In the genomic region with DNA sequence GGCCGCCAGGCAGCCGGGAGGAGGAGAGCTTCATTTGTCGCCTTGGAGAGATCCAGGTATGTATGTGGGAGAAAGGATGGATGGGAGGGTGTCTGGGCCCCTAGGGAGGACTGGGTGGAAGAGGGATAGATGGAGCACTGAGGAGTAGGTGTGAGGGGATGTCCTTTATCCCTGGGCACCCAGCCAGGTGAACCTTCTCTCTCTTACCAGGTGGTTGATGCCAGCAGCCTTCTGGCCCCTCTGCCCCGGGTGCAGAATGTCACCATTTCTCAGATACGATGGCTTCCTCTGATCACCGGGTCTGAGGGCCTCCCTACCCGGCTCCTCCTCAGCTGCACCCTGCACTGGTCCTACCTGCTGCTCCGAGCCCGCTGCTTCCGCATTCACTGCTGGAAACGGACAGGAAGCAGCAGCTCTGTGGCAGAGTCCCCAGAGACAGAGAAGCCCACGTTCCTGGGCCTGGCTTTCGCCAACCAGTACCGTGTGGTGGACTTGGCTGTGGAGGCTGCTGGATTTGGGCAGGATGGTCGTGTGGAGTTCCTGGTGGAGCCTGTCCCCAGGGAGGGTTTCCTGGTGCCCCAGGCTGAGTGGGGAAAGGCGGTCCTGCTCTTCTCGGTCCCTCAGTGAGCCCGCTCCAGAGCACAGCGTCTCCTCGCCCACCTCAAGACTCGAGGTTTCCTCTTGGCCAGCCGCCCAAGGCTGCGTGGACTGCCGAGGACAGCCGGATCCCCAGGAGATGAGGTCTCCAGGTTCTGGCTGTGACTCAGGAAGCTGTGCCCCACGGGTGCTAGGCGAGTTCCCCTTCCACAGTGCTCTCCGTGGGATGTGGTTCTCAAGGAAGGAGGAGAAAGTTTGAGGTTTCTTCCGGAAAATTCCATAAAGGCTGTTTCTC, we compare ENCODE assay signal across 26 mouse cellular contexts. TPM values are rescaled to one million over a fixed set of nuclear protein-coding genes. Genes with fewer than 3 reads are reported as not detected.
DNase-seq lines count a peak whose midpoint lies in the region; ATAC-seq lines count a peak whose summit lies in the region.
"Had no signal": no experiment of that assay in that cellular context is flagged by ENCODE, and none has a peak within 500 bp of the region (broad histone marks: within the 10 kb centered on the region; RNA-seq: fewer than 3 reads in every experiment).

No protein-coding gene starts in this region.

- H3K36me3 ChIP-seq in hindbrain, embryonic 13.5 days: peaks cover 29% of the 10 kb centered on the region
- H3K36me3 ChIP-seq in hindbrain, embryonic 16.5 days (ENCODE audit: control insufficient read depth, insufficient read depth, low read length): no peaks in the 10 kb centered on the region; the same call in 1 of the 2 replicates
- peaks cover 56% of the 10 kb centered on the region for H3K36me3 ChIP-seq in limb, embryonic 10.5 days
- H3K36me3 ChIP-seq: heart, embryonic 15.5 days; hindbrain, embryonic 15.5 days had no signal

- H3K4me2 ChIP-seq in hindbrain, embryonic 13.5 days: no peak overlapping the region
- H3K4me2 ChIP-seq in hindbrain, embryonic 16.5 days (ENCODE audit: low read length): no peak overlapping the region
- H3K4me2 ChIP-seq: embryonic facial prominence, embryonic 15.5 days; heart, embryonic 15.5 days; hindbrain, embryonic 15.5 days; midbrain, embryonic 12.5 days had no signal

- peak overlapping the region; percentile 35; the same call in 1 of the 2 replicates for H3K9ac ChIP-seq in hindbrain, embryonic 13.5 days
- H3K9ac ChIP-seq in hindbrain, embryonic 16.5 days (ENCODE audit: low read depth, low read length): no peak overlapping the region; the same call in 1 of the 2 replicates
- H3K9ac ChIP-seq: embryonic facial prominence, embryonic 15.5 days; heart, embryonic 15.5 days; hindbrain, embryonic 15.5 days; liver, postnatal 0 days; midbrain, embryonic 12.5 days had no signal

- H3K27ac ChIP-seq in hindbrain, embryonic 13.5 days: no peak overlapping the region
- no peak overlapping the region for H3K27ac ChIP-seq in hindbrain, embryonic 16.5 days (ENCODE audit: low read depth, low read length)
- 0 out of 2 replicates have a peak overlapping the region, but pooled peaks have one; percentile 23 for H3K27ac ChIP-seq in limb, embryonic 10.5 days
- H3K27ac ChIP-seq: embryonic facial prominence, embryonic 15.5 days; heart, embryonic 15.5 days; hindbrain, embryonic 15.5 days; kidney, postnatal 0 days; layer of hippocampus, adult 2 months; midbrain, embryonic 12.5 days had no signal

- peak; percentile 47 for DNase-seq in adrenal gland, postnatal 25 days
- no peak for DNase-seq in adrenal gland, adult (ENCODE audit: inconsistent age in 2 of 2, low spot score in 1 of 2)
- no peak for DNase-seq in frontal cortex, adult 2 months (ENCODE audit: extremely low spot score in 1 of 2, low spot score in 1 of 2)
- no peak for DNase-seq in limb, embryonic 10.5 days (ENCODE audit: low spot score)
- DNase-seq: heart, adult 18-20 months; left cerebral cortex, postnatal 4 days; liver, postnatal 0 days; lung, postnatal 10 days; right cerebral cortex, postnatal 14 days; spleen, adult 18-20 months; thymus, postnatal 36 days had no signal

- peaks cover 63% of the 10 kb centered on the region for H3K4me1 ChIP-seq in hindbrain, embryonic 13.5 days (replicated peaks)
- peaks cover 21% of the 10 kb centered on the region for H3K4me1 ChIP-seq in hindbrain, embryonic 16.5 days (ENCODE audit: control insufficient read depth, insufficient read depth, low read depth, low read length)
- peaks cover 64% of the 10 kb centered on the region for H3K4me1 ChIP-seq in limb, embryonic 10.5 days

- no peaks in the 10 kb centered on the region for H3K9me3 ChIP-seq in hindbrain, embryonic 13.5 days
- no peaks in the 10 kb centered on the region for H3K9me3 ChIP-seq in hindbrain, embryonic 16.5 days (ENCODE audit: control insufficient read depth, low read length)
- H3K9me3 ChIP-seq in limb, embryonic 10.5 days (replicated peaks): no peaks in the 10 kb centered on the region
- H3K9me3 ChIP-seq: embryonic facial prominence, embryonic 15.5 days; heart, embryonic 15.5 days; hindbrain, embryonic 15.5 days; midbrain, embryonic 12.5 days had no signal

- H3K4me3 ChIP-seq in hindbrain, embryonic 13.5 days: no peak overlapping the region
- no peak overlapping the region for H3K4me3 ChIP-seq in hindbrain, embryonic 16.5 days (ENCODE audit: low read length)
- no peak overlapping the region for H3K4me3 ChIP-seq in limb, embryonic 10.5 days
- H3K4me3 ChIP-seq: embryonic facial prominence, embryonic 15.5 days; heart, embryonic 15.5 days; hindbrain, embryonic 15.5 days; layer of hippocampus, adult 2 months; midbrain, embryonic 12.5 days had no signal

- peak; percentile 3; the same call in 1 of the 2 replicates for ATAC-seq in frontal cortex, adult (ENCODE audit: low TSS enrichment)
- ATAC-seq in hindbrain, embryonic 13.5 days (ENCODE audit: low FRiP score): no peak
- ATAC-seq in hindbrain, embryonic 16.5 days: no peak
- no peak for ATAC-seq in CD4-positive, CD25-positive, alpha-beta regulatory T cell, adult 4 months
- ATAC-seq: activated CD4-positive, CD25-positive, alpha-beta regulatory T cell, adult 4 months; forebrain, embryonic 16.5 days; intestine, postnatal 0 days; liver, postnatal 0 days had no signal

- no peaks in the 10 kb centered on the region for H3K27me3 ChIP-seq in hindbrain, embryonic 13.5 days
- no peaks in the 10 kb centered on the region for H3K27me3 ChIP-seq in hindbrain, embryonic 16.5 days (replicated peaks; ENCODE audit: control insufficient read depth, insufficient read depth, low read length)
- H3K27me3 ChIP-seq in limb, embryonic 10.5 days (ENCODE audit: low read depth, poor library complexity, severe bottlenecking): peaks cover 27% of the 10 kb centered on the region
- H3K27me3 ChIP-seq: hindbrain, embryonic 15.5 days had no signal

- 84% methylated on average over 29 of the region's 29 CpGs for WGBS in hindbrain, embryonic 13.5 days
- WGBS in hindbrain, embryonic 16.5 days: 80% methylated on average over 29 of the region's 29 CpGs
- WGBS in limb, embryonic 10.5 days: 92% methylated on average over 29 of the region's 29 CpGs

RNA-seq across cellular contexts. Expression of a gene that starts 10.5 kb away (rescaled TPM):
- total RNA-seq in adrenal gland, postnatal 25 days (2021): 19.0 and 32.0 TPM in 2 replicates
- 8.3 and 9.8 TPM in 2 replicates for polyA plus RNA-seq in frontal cortex, adult 2 months (2012; rRNA removed)
- polyA plus RNA-seq in hindbrain, embryonic 13.5 days (2015; fragmentation: Nextera tagmentation; extraction: Ambion mirVana): 7.0 and 7.1 TPM in 2 replicates
- 6.5 and 8.7 TPM in 2 replicates for polyA plus RNA-seq in hindbrain, embryonic 16.5 days (2015; fragmentation: Nextera tagmentation; extraction: Ambion mirVana)
- polyA plus RNA-seq in limb, embryonic 10.5 days (2016; fragmentation: Nextera tagmentation; extraction: Ambion mirVana): 7.1 and 8.8 TPM in 2 replicates
- polyA plus RNA-seq in CD4-positive, CD25-positive, alpha-beta regulatory T cell, adult 4 months (2017; shearing (Covaris generic)): 1 to 10 TPM; 2.3 to 5.1 TPM

RNA-seq across cellular contexts. Expression of a gene that starts 59.1 kb away (rescaled TPM):
- 11.8 and 18.8 TPM in 2 replicates for total RNA-seq in adrenal gland, postnatal 25 days (2021)
- 2.6 and 3.4 TPM in 2 replicates for polyA plus RNA-seq in frontal cortex, adult 2 months (2012; rRNA removed)
- 2.8 and 3.4 TPM in 2 replicates for polyA plus RNA-seq in hindbrain, embryonic 13.5 days (2015; fragmentation: Nextera tagmentation; extraction: Ambion mirVana)
- 4.4 and 7.0 TPM in 2 replicates for polyA plus RNA-seq in hindbrain, embryonic 16.5 days (2015; fragmentation: Nextera tagmentation; extraction: Ambion mirVana)
- 1.9 and 3.1 TPM in 2 replicates for polyA plus RNA-seq in limb, embryonic 10.5 days (2016; fragmentation: Nextera tagmentation; extraction: Ambion mirVana)
- not detected for polyA plus RNA-seq in CD4-positive, CD25-positive, alpha-beta regulatory T cell, adult 4 months (2017; shearing (Covaris generic))
- total RNA-seq: megakaryocyte progenitor cell, adult 5-6 weeks had no signal
- polyA plus RNA-seq: activated CD4-positive, CD25-positive, alpha-beta regulatory T cell, adult 4 months; G1E had no signal
